Mouse (Mus musculus) neural tube, embryonic 14.5 days (tissue): ENCODE results near the gene Tbata. TPM values are rescaled to one million over a fixed set of nuclear protein-coding genes. Genes with fewer than 3 reads are reported as not detected.

Experiments
- ATAC-seq: fragments of 200-750 bp; cut with Nextera tagmentation; 2 replicates; pipeline ENCODE4 v1.8.0; 2017; ENCODE audit warnings: low read depth, mild to moderate bottlenecking, moderate TSS enrichment, moderate library complexity
- H3K27ac ChIP-seq: fragments of 300-500 bp; sonication (generic); 2 replicates; pipeline ENCODE4 v1.5.1; 2014; ENCODE audit warnings: low read depth, mild to moderate bottlenecking, control low read depth, low read length, moderate library complexity, mixed read lengths
- H3K27me3 ChIP-seq: fragments of 300-500 bp; sonication (generic); 2 replicates; pipeline ENCODE4 v1.6.1; 2014; ENCODE audit warnings: low read length; ENCODE audit not compliant: control insufficient read depth, insufficient read depth
- H3K36me3 ChIP-seq: fragments of 300-500 bp; sonication (generic); 2 replicates; pipeline ENCODE4 v1.6.1; 2014; ENCODE audit warnings: low read length, mixed read lengths; ENCODE audit not compliant: control insufficient read depth, insufficient read depth
- H3K4me1 ChIP-seq: fragments of 300-500 bp; sonication (generic); 2 replicates; pipeline ENCODE4 v1.6.1; 2014; ENCODE audit warnings: low read length; ENCODE audit not compliant: control insufficient read depth, insufficient read depth
- H3K4me2 ChIP-seq: fragments of 300-500 bp; sonication (generic); 2 replicates; pipeline ENCODE4 v1.6.1; 2014; ENCODE audit warnings: mild to moderate bottlenecking, low read depth, low read length, control low read depth
- H3K4me3 ChIP-seq: fragments of 300-500 bp; sonication (generic); 2 replicates; pipeline ENCODE4 v1.5.1; 2014; ENCODE audit warnings: low read depth, low read length, control low read depth, mixed read lengths
- H3K9ac ChIP-seq: fragments of 300-500 bp; sonication (generic); replicated peaks from 2 replicates; pipeline ENCODE4 v1.6.1; 2014; ENCODE audit warnings: low read depth, mild to moderate bottlenecking, control low read depth, low read length, mixed read lengths
- H3K9me3 ChIP-seq: fragments of 300-500 bp; sonication (generic); 2 replicates; pipeline ENCODE4 v1.6.1; 2016; ENCODE audit warnings: low read length; ENCODE audit not compliant: control insufficient read depth
- WGBS: fragments of 180-500 bp; shearing (Covaris S2); extraction: QIAGEN DNeasy Blood & Tissue Kit; methylation state at CpG from one replicate; pipeline ENCODE4 v1.1.7; 2014; 5-methylcytosine and 5-hydroxymethylcytosine counted together
- microRNA-seq: library from miRNA; unstranded; fragments of <30 nt; microRNA quantifications from one replicate; pipeline ENCODE4, GENCODE M21; 2016
- polyA plus RNA-seq: library from polyadenylated mRNA; unstranded; fragments of >200 nt; fragmentation: Nextera tagmentation; extraction: Ambion mirVana; gene quantifications from 2 replicates; pipeline ENCODE4 v1.2.1, GENCODE M21; 2014

Gene Tbata
- polyA plus RNA-seq, 1 experiment from 2014 or later, result not detected

DNA sequence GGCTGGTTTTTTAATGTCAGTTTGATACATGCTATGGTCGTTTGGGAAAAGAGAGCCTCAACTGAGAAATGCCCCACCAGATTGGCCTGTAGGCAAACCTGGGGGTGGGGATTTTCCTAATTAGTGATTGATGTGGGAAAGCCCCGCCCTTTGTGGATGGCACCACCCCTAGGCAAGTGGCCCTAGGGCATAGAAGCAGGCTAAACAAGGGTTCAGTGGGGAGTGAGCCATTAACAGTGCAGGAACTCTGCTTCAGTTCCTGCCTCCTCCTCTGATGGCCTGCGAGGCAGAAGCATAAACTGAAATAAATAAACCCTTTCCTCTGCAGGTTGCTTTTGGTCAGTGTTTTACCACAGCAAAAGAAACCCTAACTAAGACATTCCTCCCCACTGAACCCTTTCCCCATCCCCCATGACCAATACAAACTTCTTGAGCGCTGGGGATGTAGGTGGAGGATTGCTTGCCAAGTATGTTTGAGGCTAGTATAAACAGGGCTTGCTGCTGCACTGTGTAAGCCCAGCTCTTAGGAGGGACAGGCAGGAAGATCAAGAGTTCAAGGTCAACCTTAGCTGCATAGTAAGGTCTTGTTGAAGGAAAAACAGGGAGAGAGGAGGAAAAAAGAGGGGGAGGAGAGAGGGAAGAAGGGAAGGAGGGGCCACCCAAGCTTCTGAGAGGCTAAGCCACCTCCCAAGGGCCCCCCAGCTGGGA is 65.1 kb downstream of the Tbata start:
- Histone ChIP-seq H3K27ac (no peak overlapping the region), H3K27me3 (no peaks in the 10 kb centered on the region), H3K4me3 (no peak overlapping the region), H3K36me3 (no peaks in the 10 kb centered on the region), H3K9ac (no peak overlapping the region), H3K9me3 (no peaks in the 10 kb centered on the region), H3K4me2 (no peak overlapping the region), H3K4me1 (no peaks in the 10 kb centered on the region)
- WGBS, result 54% methylated on average over 4 of the region's 4 CpGs
- ATAC-seq, result no peak

DNA sequence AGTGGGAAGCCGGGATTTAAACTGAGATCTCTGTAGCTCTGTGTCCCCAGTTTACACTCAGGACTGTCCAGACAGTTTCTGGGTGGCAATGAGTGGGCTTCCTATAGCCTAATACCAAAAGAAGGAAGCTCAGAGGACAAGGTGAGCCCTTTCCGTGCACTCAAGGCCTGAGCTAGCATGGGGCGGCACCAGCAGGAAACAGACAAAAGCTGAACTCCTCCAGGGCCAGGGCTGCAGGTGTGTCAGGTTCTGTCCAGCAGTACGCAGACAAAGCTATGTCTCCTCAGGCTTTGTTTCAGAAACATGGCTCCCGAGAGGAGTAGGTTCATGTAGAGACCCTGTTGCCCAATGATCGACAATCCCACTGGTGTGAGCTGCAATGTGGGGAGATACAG is 65.6 kb downstream of the Tbata start:
- ATAC-seq, result no peak
- H3K4me3 ChIP-seq, result no peak overlapping the region
- H3K27ac ChIP-seq, result no peak overlapping the region
- H3K9ac ChIP-seq, result no peak overlapping the region
- H3K27me3 ChIP-seq, result no peaks in the 10 kb centered on the region
- no peaks in the 10 kb centered on the region for H3K4me1 ChIP-seq
- 77% methylated on average over 6 of the region's 6 CpGs for WGBS
- H3K4me2 ChIP-seq, result no peak overlapping the region
- no peaks in the 10 kb centered on the region for H3K36me3 ChIP-seq
- H3K9me3 ChIP-seq, result no peaks in the 10 kb centered on the region

Small RNAs within 50 kb of the gene (microRNA-seq; reads per million reads assigned to microRNA genes)
- not detected for gene Gm44308

Other genes starting within 250 kb of the Tbata start
- gene Pcbd1, start 82.6 kb upstream of the Tbata start, polyA plus RNA-seq, result 38.2 and 51.2 TPM in 2 replicates
- gene Sgpl1, start 24.3 kb upstream of the Tbata start, polyA plus RNA-seq, result 47.9 and 66.5 TPM in 2 replicates
- 0.07 and 0.26 TPM in 2 replicates for gene Adamts14, start 101.5 kb downstream of the Tbata start, polyA plus RNA-seq
- not detected in 2 replicates for gene Prf1, start 125.9 kb downstream of the Tbata start, polyA plus RNA-seq
- gene Pald1, start 211.6 kb downstream of the Tbata start, polyA plus RNA-seq, result 19.0 and 25.5 TPM in 2 replicates
- gene Nodal, start 246.0 kb downstream of the Tbata start, polyA plus RNA-seq, result 0.12 and 0.13 TPM in 2 replicates